Mouse (Mus musculus): ENCODE data around the gene Chic2. TPM values are rescaled to one million over a fixed set of nuclear protein-coding genes. Genes with fewer than 3 reads are reported as not detected.

Gene Chic2
- polyA plus RNA-seq (2014; fragmentation: Illumina TruSeq; extraction: RNeasy Lipid Tissue Mini Kit (QIAGEN cat#74804); ENCODE audit: low read depth, low replicate concordance), result 13.8 TPM

DNA sequence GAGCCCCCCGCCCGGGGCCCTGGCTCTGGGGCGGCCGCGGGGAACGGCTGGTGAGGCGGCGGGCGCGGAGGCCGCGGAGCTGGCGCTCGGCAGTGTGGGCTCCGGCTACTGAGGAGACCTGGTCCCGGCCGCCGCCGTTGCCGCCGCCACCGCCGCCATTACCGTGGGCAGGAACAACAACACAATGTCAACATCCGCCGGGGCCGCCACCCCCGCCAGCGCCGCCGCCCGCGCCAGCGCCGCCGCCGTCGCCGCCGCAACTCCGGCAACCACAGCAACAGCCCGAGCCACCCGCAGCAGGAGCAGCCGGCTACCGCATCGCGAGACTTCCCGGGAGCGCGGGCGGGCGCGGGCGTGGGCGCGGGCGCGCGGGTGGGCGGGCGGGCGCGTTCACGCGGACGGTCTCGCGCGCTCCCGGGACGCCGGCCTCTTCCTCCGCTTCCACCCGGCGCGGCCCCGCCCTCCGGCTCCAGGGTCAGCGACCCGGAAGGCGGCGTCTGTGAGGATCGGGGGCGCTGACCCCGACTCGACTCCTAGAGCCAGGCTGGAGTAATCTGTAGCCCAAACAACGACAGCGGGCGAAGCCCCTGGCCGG lies at the start of gene Chic2:
Gene Chic2, minus strand, starts transcription at position 465 of the 595 bp plus-strand sequence.

DNA sequence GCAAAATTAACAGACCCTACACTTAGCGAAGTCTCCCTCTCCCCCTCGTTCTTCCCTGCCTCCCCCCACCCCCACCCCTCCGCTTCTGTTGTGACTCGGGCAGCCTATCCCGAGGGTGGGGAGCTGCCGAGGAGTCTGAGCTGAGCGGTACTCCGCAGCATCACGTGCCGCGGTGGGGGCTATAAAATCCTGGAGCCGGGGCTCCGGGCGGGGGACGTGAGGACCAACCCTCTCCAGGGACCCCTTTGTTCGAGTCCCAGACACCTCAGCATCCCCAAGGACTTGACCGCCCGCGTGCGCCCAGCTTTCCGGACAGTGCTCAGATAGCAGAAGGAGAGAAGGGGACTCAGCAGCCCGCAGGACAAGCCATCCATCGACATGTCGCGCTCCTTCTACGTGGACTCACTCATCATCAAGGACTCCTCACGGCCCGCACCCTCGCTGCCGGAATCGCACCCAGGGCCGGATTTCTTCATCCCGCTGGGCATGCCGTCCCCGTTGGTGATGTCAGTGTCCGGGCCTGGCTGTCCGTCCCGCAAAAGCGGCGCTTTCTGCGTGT lies 30.9 kb upstream of the Chic2 start, which contains the start of gene Gsx2:
Gene Gsx2, plus strand, starts transcription at position 219 of the 559 bp plus-strand sequence.

Other genes with a start within 250 kb of the Chic2 start
- gene Gsx2, start 30.8 kb upstream of the Chic2 start, polyA plus RNA-seq (2014; fragmentation: Illumina TruSeq; extraction: RNeasy Lipid Tissue Mini Kit (QIAGEN cat#74804); ENCODE audit: low read depth, low replicate concordance), result not detected
- 18.1 TPM for gene Pdgfra, start 107.5 kb upstream of the Chic2 start, polyA plus RNA-seq (2014; fragmentation: Illumina TruSeq; extraction: RNeasy Lipid Tissue Mini Kit (QIAGEN cat#74804); ENCODE audit: low read depth, low replicate concordance)